Mouse (Mus musculus) liver, adult 2 months (tissue): ENCODE results near the gene 1700012B07Rik.

Source experiments
- CTCF ChIP-seq: fragments of 200-500 bp; IDR thresholded peaks from 2 replicates; pipeline ENCODE4 v1.5.1; 2011; ENCODE audit warnings: low read depth, low read length, control low read depth
- POLR2A ChIP-seq: fragments of 200-500 bp; IDR thresholded peaks from 2 replicates; pipeline ENCODE4 v1.6.1; 2011; ENCODE audit warnings: low read length, control low read depth; ENCODE audit not compliant: insufficient read depth; ENCODE audit errors: extremely low read depth

DNA sequence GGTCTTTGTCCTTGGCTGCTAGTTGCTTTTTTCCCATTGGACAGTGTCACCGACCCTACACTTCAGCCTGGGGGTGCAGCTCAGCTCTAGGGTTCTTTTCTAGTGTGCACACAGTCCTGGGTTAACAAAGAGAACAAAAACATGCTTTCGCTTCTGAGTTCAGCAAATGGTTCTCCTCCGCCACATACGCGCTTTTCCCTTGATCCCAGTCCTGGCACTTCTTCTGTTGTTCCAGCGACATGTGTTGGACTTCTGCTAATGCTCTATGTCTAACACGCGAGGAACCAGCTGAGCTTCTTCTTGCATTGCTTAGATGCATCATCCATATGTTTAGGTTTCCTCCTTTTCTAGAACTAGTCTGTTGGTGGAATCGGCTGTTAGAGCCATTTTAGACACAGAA, 48.9 kb upstream of the 1700012B07Rik start:
- TF ChIP-seq POLR2A, result no peak
- no peak for TF ChIP-seq CTCF
